Mouse (Mus musculus): Measurements from ENCODE around the gene Ubxn7. TPM values are rescaled to one million over a fixed set of nuclear protein-coding genes. Genes with fewer than 3 reads are reported as not detected.

The Ubxn7 gene
- polyA plus RNA-seq, 2 experiments: 18.6 to 23.7 TPM

- 0 out of 2 replicates have a peak overlapping the region, but pooled peaks have one; percentile 30 for H3K27ac ChIP-seq (replicated peaks; ENCODE audit: low read depth, low read length)
- H3K9me3 ChIP-seq (ENCODE audit: control insufficient read depth, low read length): no peaks in the 10 kb centered on the region
- H3K4me1 ChIP-seq (ENCODE audit: control insufficient read depth, insufficient read depth, low read length): peaks cover 6% of the 10 kb centered on the region; the same call in 1 of the 2 replicates
- WGBS: 55% methylated on average over 9 of the region's 9 CpGs
- peak overlapping the region; percentile 99 for H3K4me3 ChIP-seq (replicated peaks; ENCODE audit: low read length)
- no peaks in the 10 kb centered on the region for H3K27me3 ChIP-seq (ENCODE audit: control insufficient read depth, insufficient read depth, low read length)
- H3K4me2 ChIP-seq (replicated peaks; ENCODE audit: low read depth, low read length, severe bottlenecking): peak overlapping the region; percentile 42
- ATAC-seq (ENCODE audit: low FRiP score, low read depth): no peak
- H3K36me3 ChIP-seq (ENCODE audit: control insufficient read depth, insufficient read depth, low read length): no peaks in the 10 kb centered on the region
- peak overlapping the region; percentile 97 for H3K9ac ChIP-seq (ENCODE audit: low read depth, low read length, severe bottlenecking)
- TF ChIP-seq POLR2A (IDR thresholded peaks at IDR 0.05; ENCODE audit: borderline replicate concordance, extremely low read depth, insufficient read depth, insufficient read length): no peak
- DNase-seq (ENCODE audit: low spot score): no peak
These were observed 984 bp upstream of the Ubxn7 start for GRCm38 (mm10) chr16:32330876-32331670.

- WGBS: under 1% methylated on average over 45 of the region's 54 CpGs
- DNase-seq (ENCODE audit: low spot score) (peak; percentile 69), ATAC-seq (ENCODE audit: low FRiP score, low read depth) (no peak; the same call in none of the 2 replicates)
- Histone ChIP-seq H3K9ac (ENCODE audit: low read depth, low read length, severe bottlenecking) (peak overlapping the region; percentile 97), H3K36me3 (ENCODE audit: control insufficient read depth, insufficient read depth, low read length) (no peaks in the 10 kb centered on the region), H3K4me1 (ENCODE audit: control insufficient read depth, insufficient read depth, low read length) (peaks cover 6% of the 10 kb centered on the region; the same call in 1 of the 2 replicates), H3K27ac (replicated peaks; ENCODE audit: low read depth, low read length) (peak overlapping the region; percentile 95), H3K9me3 (ENCODE audit: control insufficient read depth, low read length) (no peaks in the 10 kb centered on the region), H3K27me3 (ENCODE audit: control insufficient read depth, insufficient read depth, low read length) (no peaks in the 10 kb centered on the region), H3K4me3 (replicated peaks; ENCODE audit: low read length) (peak overlapping the region; percentile 99), H3K4me2 (replicated peaks; ENCODE audit: low read depth, low read length, severe bottlenecking) (peak overlapping the region; percentile 39)
- no peak for TF ChIP-seq POLR2A (IDR thresholded peaks at IDR 0.05; ENCODE audit: borderline replicate concordance, extremely low read depth, insufficient read depth, insufficient read length)
These were observed 777 bp downstream of the Ubxn7 start for GRCm38 (mm10) chr16:32332556-32333511.

GRCm38 (mm10) chr16:32335146-32335545 is 3.1 kb downstream of the Ubxn7 start:
- Histone ChIP-seq H3K27ac (replicated peaks; ENCODE audit: low read depth, low read length) (no peak overlapping the region), H3K4me3 (replicated peaks; ENCODE audit: low read length) (no peak overlapping the region), H3K36me3 (ENCODE audit: control insufficient read depth, insufficient read depth, low read length) (no peaks in the 10 kb centered on the region), H3K9me3 (ENCODE audit: control insufficient read depth, low read length) (no peaks in the 10 kb centered on the region), H3K4me2 (replicated peaks; ENCODE audit: low read depth, low read length, severe bottlenecking) (no peak overlapping the region), H3K4me1 (ENCODE audit: control insufficient read depth, insufficient read depth, low read length) (peaks cover 6% of the 10 kb centered on the region; the same call in 1 of the 2 replicates), H3K9ac (ENCODE audit: low read depth, low read length, severe bottlenecking) (no peak overlapping the region), H3K27me3 (ENCODE audit: control insufficient read depth, insufficient read depth, low read length) (no peaks in the 10 kb centered on the region)
- 93% methylated on average over 5 of the region's 5 CpGs for WGBS
- no peak for DNase-seq (ENCODE audit: low spot score)
- TF ChIP-seq POLR2A (IDR thresholded peaks at IDR 0.05; ENCODE audit: borderline replicate concordance, extremely low read depth, insufficient read depth, insufficient read length): no peak
- no peak for ATAC-seq (ENCODE audit: low FRiP score, low read depth)

GRCm38 (mm10) chr16:32336026-32336780 is 4.1 kb downstream of the Ubxn7 start:
- Histone ChIP-seq H3K9me3 (ENCODE audit: control insufficient read depth, low read length) (no peaks in the 10 kb centered on the region), H3K4me1 (ENCODE audit: control insufficient read depth, insufficient read depth, low read length) (peaks cover under 1% of the 10 kb centered on the region; the same call in 1 of the 2 replicates), H3K27me3 (ENCODE audit: control insufficient read depth, insufficient read depth, low read length) (no peaks in the 10 kb centered on the region), H3K9ac (ENCODE audit: low read depth, low read length, severe bottlenecking) (no peak overlapping the region), H3K4me3 (replicated peaks; ENCODE audit: low read length) (no peak overlapping the region), H3K27ac (replicated peaks; ENCODE audit: low read depth, low read length) (no peak overlapping the region), H3K4me2 (replicated peaks; ENCODE audit: low read depth, low read length, severe bottlenecking) (no peak overlapping the region), H3K36me3 (ENCODE audit: control insufficient read depth, insufficient read depth, low read length) (no peaks in the 10 kb centered on the region)
- no peak for DNase-seq (ENCODE audit: low spot score)
- WGBS: 73% methylated on average over 7 of the region's 7 CpGs
- TF ChIP-seq POLR2A (IDR thresholded peaks at IDR 0.05; ENCODE audit: borderline replicate concordance, extremely low read depth, insufficient read depth, insufficient read length): no peak
- no peak for ATAC-seq (ENCODE audit: low FRiP score, low read depth)

Data from limb, embryonic 14.5 days (tissue).